Comparison of ENCODE assay signal across 11 mouse cellular contexts in the genomic region with DNA sequence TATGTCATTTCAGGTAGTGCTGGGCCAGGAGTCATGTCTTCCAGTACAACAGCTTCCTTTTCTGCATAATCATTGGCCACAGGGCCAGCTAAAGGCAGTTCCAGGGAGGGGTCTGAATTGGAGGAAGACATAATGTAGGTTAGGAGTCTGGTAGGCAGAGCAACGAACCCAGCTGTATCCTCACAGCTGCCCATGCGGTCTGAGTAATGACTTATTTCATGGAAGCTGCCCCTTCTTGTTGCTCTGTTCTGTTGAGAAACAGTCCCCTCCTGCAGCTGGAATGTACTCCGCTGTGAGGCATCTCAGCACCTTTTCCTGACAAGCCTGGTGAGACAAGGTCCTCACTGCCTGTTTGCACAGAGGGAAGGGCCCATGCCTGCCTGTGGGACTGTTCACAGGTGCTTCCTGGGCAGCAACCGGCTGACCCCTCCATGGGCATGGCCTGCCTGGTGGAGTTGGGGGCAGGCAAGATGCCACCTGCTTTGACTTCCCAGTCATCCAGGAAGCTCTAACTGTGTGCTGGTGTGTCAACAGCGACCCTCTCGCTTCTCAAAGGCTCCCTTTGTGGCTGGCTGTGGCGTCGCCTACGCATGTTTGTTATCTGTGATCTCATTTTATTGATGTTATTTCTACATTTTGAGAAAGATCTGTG.
DNase-seq lines count a peak whose midpoint lies in the region; ATAC-seq and TF ChIP-seq lines count a peak whose summit lies in the region.
"Had no signal": no experiment of that assay in that cellular context is flagged by ENCODE, and none has a peak within 500 bp of the region (broad histone marks: within the 10 kb centered on the region; RNA-seq: fewer than 3 reads in every experiment).

No protein-coding gene starts in this region.

- ATAC-seq in heart, embryonic 12.5 days (ENCODE audit: insufficient number of reproducible peaks, low FRiP score), result no peak
- ATAC-seq in heart, postnatal 0 days (ENCODE audit: insufficient read depth, low read depth), result no peak; the same call in 1 of the 2 replicates
- 0 out of 2 replicates have a peak, but pooled peaks have one; percentile 7 for ATAC-seq in neutrophil, adult 5-6 weeks (ENCODE audit: extremely low read depth, insufficient number of reproducible peaks, low FRiP score, poor library complexity, severe bottlenecking)
- no peak for ATAC-seq in hindbrain, embryonic 14.5 days (ENCODE audit: low FRiP score)
- ATAC-seq: forebrain, embryonic 15.5 days had no signal

- H3K4me1 ChIP-seq in heart, embryonic 12.5 days (replicated peaks), result peaks cover 56% of the 10 kb centered on the region
- peaks cover 28% of the 10 kb centered on the region for H3K4me1 ChIP-seq in heart, postnatal 0 days (ENCODE audit: control insufficient read depth, insufficient read depth)
- no peaks in the 10 kb centered on the region for H3K4me1 ChIP-seq in hindbrain, embryonic 14.5 days (replicated peaks; ENCODE audit: control insufficient read depth, insufficient read depth, low read length)
- H3K4me1 ChIP-seq: forebrain, embryonic 15.5 days had no signal

- H3K27me3 ChIP-seq in heart, embryonic 12.5 days (replicated peaks), result no peaks in the 10 kb centered on the region
- no peaks in the 10 kb centered on the region for H3K27me3 ChIP-seq in heart, postnatal 0 days (ENCODE audit: control insufficient read depth, insufficient read depth, low read length)
- H3K27me3 ChIP-seq in hindbrain, embryonic 14.5 days (ENCODE audit: control insufficient read depth, insufficient read depth, low read length), result peaks cover 7% of the 10 kb centered on the region; the same call in 1 of the 2 replicates
- H3K27me3 ChIP-seq: limb, embryonic 12.5 days had no signal

- no peak overlapping the region for H3K4me2 ChIP-seq in heart, embryonic 12.5 days
- H3K4me2 ChIP-seq in heart, postnatal 0 days (ENCODE audit: low read depth, low read length), result peak overlapping the region; percentile 31
- no peak overlapping the region for H3K4me2 ChIP-seq in hindbrain, embryonic 14.5 days (replicated peaks)
- H3K4me2 ChIP-seq: forebrain, embryonic 15.5 days; limb, embryonic 12.5 days had no signal

- H3K27ac ChIP-seq in heart, embryonic 12.5 days (ENCODE audit: poor library complexity, severe bottlenecking), result peak overlapping the region; percentile 11; the same call in 1 of the 2 replicates
- H3K27ac ChIP-seq in heart, postnatal 0 days (ENCODE audit: low read depth), result peak overlapping the region; percentile 65
- H3K27ac ChIP-seq in hindbrain, embryonic 14.5 days, result no peak overlapping the region
- H3K27ac ChIP-seq: forebrain, embryonic 15.5 days; limb, embryonic 12.5 days had no signal

- TF ChIP-seq EP300 in heart, postnatal 0 days (IDR thresholded peaks at IDR 0.05; ENCODE audit: low read depth), result no peak

- no peak for DNase-seq in heart, adult 9 months (ENCODE audit: low spot score in 2 of 2)
- peak; percentile 49 to 54 for DNase-seq in B cell, adult 2 months
- no peak for DNase-seq in heart, postnatal 0 days (ENCODE audit: low spot score)
- no peak for DNase-seq in cerebellum, adult 9-10 months
- DNase-seq in hindbrain, embryonic 14.5 days (ENCODE audit: low spot score), result no peak
- DNase-seq in testis, postnatal 10 days (ENCODE audit: low spot score), result no peak
- DNase-seq: cerebellum, postnatal 25 days had no signal

- WGBS in heart, embryonic 12.5 days, result 56% methylated on average over 9 of the region's 9 CpGs
- 60% methylated on average over 9 of the region's 9 CpGs for WGBS in heart, postnatal 0 days
- 80% methylated on average over 9 of the region's 9 CpGs for WGBS in hindbrain, embryonic 14.5 days

- peaks cover 6% of the 10 kb centered on the region; the same call in 1 of the 2 replicates for H3K36me3 ChIP-seq in heart, embryonic 12.5 days
- peaks cover 10% of the 10 kb centered on the region; the same call in 1 of the 2 replicates for H3K36me3 ChIP-seq in heart, postnatal 0 days (replicated peaks; ENCODE audit: control insufficient read depth, insufficient read depth, low read length)
- no peaks in the 10 kb centered on the region for H3K36me3 ChIP-seq in hindbrain, embryonic 14.5 days (replicated peaks; ENCODE audit: control insufficient read depth, insufficient read depth)
- H3K36me3 ChIP-seq: forebrain, embryonic 15.5 days; limb, embryonic 12.5 days had no signal

- H3K4me3 ChIP-seq in heart, embryonic 12.5 days, result no peak overlapping the region
- no peak overlapping the region for H3K4me3 ChIP-seq in heart, postnatal 0 days (ENCODE audit: low read depth, low read length)
- H3K4me3 ChIP-seq in hindbrain, embryonic 14.5 days (replicated peaks; ENCODE audit: low read length), result no peak overlapping the region
- H3K4me3 ChIP-seq: forebrain, embryonic 15.5 days; limb, embryonic 12.5 days had no signal

- no peak overlapping the region for H3K9ac ChIP-seq in heart, embryonic 12.5 days
- H3K9ac ChIP-seq in heart, postnatal 0 days (replicated peaks; ENCODE audit: low read depth, low read length), result no peak overlapping the region
- H3K9ac ChIP-seq in hindbrain, embryonic 14.5 days, result no peak overlapping the region
- H3K9ac ChIP-seq: forebrain, embryonic 15.5 days; limb, embryonic 12.5 days had no signal

- no peaks in the 10 kb centered on the region for H3K9me3 ChIP-seq in heart, embryonic 12.5 days (replicated peaks)
- H3K9me3 ChIP-seq in heart, postnatal 0 days (replicated peaks; ENCODE audit: control insufficient read depth, low read length), result no peaks in the 10 kb centered on the region
- peaks cover 4% of the 10 kb centered on the region; the same call in 1 of the 2 replicates for H3K9me3 ChIP-seq in hindbrain, embryonic 14.5 days (ENCODE audit: control insufficient read depth, low read length)
- H3K9me3 ChIP-seq: forebrain, embryonic 15.5 days; limb, embryonic 12.5 days had no signal

- no peak for TF ChIP-seq CTCF in heart, postnatal 0 days (IDR thresholded peaks at IDR 0.05; ENCODE audit: low read depth)

Comparison
In these comparisons a context has a peak if more than half of its experiments do, and no peak if none do; other contexts are left out.
1. DNase-seq: peak in B cell, adult 2 months (2 of 2); none in heart, adult 9 months (0 of 2), heart, postnatal 0 days (single experiment), cerebellum, adult 9-10 months (single experiment), hindbrain, embryonic 14.5 days (single experiment) and testis, postnatal 10 days (single experiment).